Mouse (Mus musculus) lung, postnatal 4 days (tissue): ENCODE data around the gene Rapgef2.

Experiments used
- DNase-seq, 2 experiments: peaks; one replicate each; pipeline ENCODE4 v3.0.0; 2021

The Rapgef2 gene

GRCm38 (mm10) chr3:79161093-79161723, 125.1 kb downstream of the Rapgef2 start:
- peak in 1 of 2 experiments; percentile 22 for DNase-seq

- DNase-seq, result no peak
These were observed 128.1 kb downstream of the Rapgef2 start for GRCm38 (mm10) chr3:79158254-79158653.

- DNase-seq, result peak in 1 of 2 experiments; percentile 56
These were observed 133.3 kb downstream of the Rapgef2 start for GRCm38 (mm10) chr3:79153039-79153487.

- no peak for DNase-seq
These were observed 140.8 kb downstream of the Rapgef2 start for GRCm38 (mm10) chr3:79145407-79146055.

- no peak for DNase-seq
These were observed 141.5 kb downstream of the Rapgef2 start for GRCm38 (mm10) chr3:79144672-79145406.

- DNase-seq, result no peak
These were observed 142.2 kb downstream of the Rapgef2 start for GRCm38 (mm10) chr3:79144085-79144484.

GRCm38 (mm10) chr3:79139245-79139644, 147.1 kb downstream of the Rapgef2 start:
- DNase-seq, result no peak

- no peak for DNase-seq
These were observed 147.7 kb downstream of the Rapgef2 start for GRCm38 (mm10) chr3:79138601-79139000.

GRCm38 (mm10) chr3:79130991-79131390, 155.3 kb downstream of the Rapgef2 start:
- no peak for DNase-seq

GRCm38 (mm10) chr3:79129044-79129600, 157.2 kb downstream of the Rapgef2 start:
- no peak for DNase-seq

GRCm38 (mm10) chr3:79127797-79128196, 158.5 kb downstream of the Rapgef2 start:
- DNase-seq, result no peak

- no peak for DNase-seq
These were observed 159.5 kb downstream of the Rapgef2 start for GRCm38 (mm10) chr3:79126857-79127256.

- no peak for DNase-seq
These were observed 164.9 kb downstream of the Rapgef2 start for GRCm38 (mm10) chr3:79121391-79121790.

- DNase-seq, result no peak
These were observed 166.3 kb downstream of the Rapgef2 start for GRCm38 (mm10) chr3:79119983-79120382.

- DNase-seq, result peak in 1 of 2 experiments; percentile 41
These were observed 176.2 kb downstream of the Rapgef2 start for GRCm38 (mm10) chr3:79110153-79110552.

- no peak for DNase-seq
These were observed 178.1 kb downstream of the Rapgef2 start for GRCm38 (mm10) chr3:79108246-79108645.

GRCm38 (mm10) chr3:79106360-79106759, 180.0 kb downstream of the Rapgef2 start:
- DNase-seq, result no peak

GRCm38 (mm10) chr3:79103604-79104003, 182.7 kb downstream of the Rapgef2 start:
- no peak for DNase-seq

- DNase-seq, result no peak
These were observed 184.6 kb downstream of the Rapgef2 start for GRCm38 (mm10) chr3:79101737-79102136.

GRCm38 (mm10) chr3:79100831-79101230, 185.5 kb downstream of the Rapgef2 start:
- DNase-seq, result no peak

- DNase-seq, result no peak
These were observed 197.2 kb downstream of the Rapgef2 start for GRCm38 (mm10) chr3:79089091-79089490.

- no peak for DNase-seq
These were observed 197.9 kb downstream of the Rapgef2 start for GRCm38 (mm10) chr3:79088461-79088860.

GRCm38 (mm10) chr3:79086282-79086681, 200.0 kb downstream of the Rapgef2 start:
- no peak for DNase-seq
